Mouse (Mus musculus): Measurements from ENCODE around the gene Stum. TPM values are rescaled to one million over a fixed set of nuclear protein-coding genes. Genes with fewer than 3 reads are reported as not detected.

The Stum gene
- polyA plus RNA-seq (2012; rRNA removed) = 16.5 and 24.7 TPM in 2 replicates

GRCm38 (mm10) chr1:180483399-180484291 is at the start of gene Stum:
Gene Stum (minus strand): TSS chr1:180483504.

Other genes starting within 250 kb of the Stum start
- gene Psen2, start 220.1 kb downstream of the Stum start, polyA plus RNA-seq (2012; rRNA removed) = 147 and 148 TPM in 2 replicates
- 31.0 and 32.4 TPM in 2 replicates for gene Itpkb, start 153.0 kb downstream of the Stum start, polyA plus RNA-seq (2012; rRNA removed)
- 44.4 and 47.5 TPM in 2 replicates for gene Parp1, start 85.4 kb upstream of the Stum start, polyA plus RNA-seq (2012; rRNA removed)
- 2.7 and 5.9 TPM in 2 replicates for gene Lin9, start 157.6 kb upstream of the Stum start, polyA plus RNA-seq (2012; rRNA removed)
- gene Mixl1, start 213.5 kb upstream of the Stum start, polyA plus RNA-seq (2012; rRNA removed) = not detected in 2 replicates
- 17.9 and 22.8 TPM in 2 replicates for gene Acbd3, start 242.5 kb upstream of the Stum start, polyA plus RNA-seq (2012; rRNA removed)

Measured in ovary, adult 2 months (tissue).